Mouse (Mus musculus) limb, embryonic 14.5 days (tissue): ENCODE measurements around the gene Tmprss3. TPM values are rescaled to one million over a fixed set of nuclear protein-coding genes. Genes with fewer than 3 reads are reported as not detected.

Source experiments
- ATAC-seq: fragments of 200-750 bp; cut with Nextera tagmentation; 2 replicates; pipeline ENCODE4 v1.8.0; 2017; ENCODE audit warnings: low read depth, moderate number of reproducible peaks, moderate TSS enrichment; ENCODE audit not compliant: low FRiP score
- DNase-seq: peaks from one replicate; pipeline ENCODE4 v3.0.0-alpha.2; 2015; ENCODE audit warnings: low spot score
- H3K27ac ChIP-seq: fragments of 300-500 bp; sonication (generic); replicated peaks from 2 replicates; pipeline ENCODE4 v1.5.1; 2014; ENCODE audit warnings: low read depth, mild to moderate bottlenecking, low read length, moderate library complexity, mixed read lengths
- H3K27me3 ChIP-seq: fragments of 300-500 bp; sonication (generic); 2 replicates; pipeline ENCODE4 v1.6.1; 2014; ENCODE audit warnings: low read length, mixed read lengths; ENCODE audit not compliant: control insufficient read depth, insufficient read depth
- H3K36me3 ChIP-seq: fragments of 300-500 bp; sonication (generic); 2 replicates; pipeline ENCODE4 v1.6.1; 2014; ENCODE audit warnings: mild to moderate bottlenecking, low read length, moderate library complexity, mixed read lengths; ENCODE audit not compliant: control insufficient read depth, insufficient read depth
- H3K4me1 ChIP-seq: fragments of 300-500 bp; sonication (generic); 2 replicates; pipeline ENCODE4 v1.6.1; 2014; ENCODE audit warnings: antibody characterized with exemption, low read length, mixed read lengths; ENCODE audit not compliant: control insufficient read depth, insufficient read depth
- H3K4me2 ChIP-seq: fragments of 300-500 bp; sonication (generic); replicated peaks from 2 replicates; pipeline ENCODE4 v1.6.1; 2014; ENCODE audit warnings: low read depth, mild to moderate bottlenecking, low read length, moderate library complexity; ENCODE audit not compliant: severe bottlenecking
- H3K4me3 ChIP-seq: fragments of 300-500 bp; sonication (generic); replicated peaks from 2 replicates; pipeline ENCODE4 v1.5.1; 2014; ENCODE audit warnings: low read length
- H3K9ac ChIP-seq: fragments of 300-500 bp; sonication (generic); 2 replicates; pipeline ENCODE4 v1.6.1; 2014; ENCODE audit warnings: mild to moderate bottlenecking, low read depth, low read length, moderate library complexity; ENCODE audit not compliant: severe bottlenecking
- H3K9me3 ChIP-seq: fragments of 300-500 bp; sonication (generic); 2 replicates; pipeline ENCODE4 v1.6.1; 2016; ENCODE audit warnings: low read length; ENCODE audit not compliant: control insufficient read depth
- POLR2A ChIP-seq: fragments of 200-500 bp; IDR thresholded peaks from 2 replicates; pipeline ENCODE4 v1.8.0; 2012; ENCODE audit warnings: inconsistent platforms, mild to moderate bottlenecking, moderate library complexity, borderline replicate concordance; ENCODE audit not compliant: insufficient read depth, insufficient read length; ENCODE audit errors: extremely low read depth
- WGBS: fragments of 180-500 bp; shearing (Covaris S2); extraction: QIAGEN DNeasy Blood & Tissue Kit; methylation state at CpG from one replicate; pipeline ENCODE4 v1.1.7; 2014; 5-methylcytosine and 5-hydroxymethylcytosine counted together
- polyA plus RNA-seq, 2 experiments: library from polyadenylated mRNA; depleted of rRNA in 1 of 2; stranded (reverse) in 1 of 2; unstranded in 1 of 2; fragments of >200 nt; fragmentation: Nextera tagmentation in 1 of 2; extraction: Ambion mirVana in 1 of 2; gene quantifications; 2 replicates each; pipeline versions ENCODE4 v1.2.1 to v1.2.3; 2012 to 2014

The Tmprss3 gene
- polyA plus RNA-seq, 2 experiments = 0.06 TPM; not detected in 1

GRCm38 (mm10) chr17:31165127-31165526 lies 33.6 kb downstream of the Tmprss3 start, which contains the start of gene Tff1:
TSS of gene Tff1 (minus strand) at chr17:31165277.
- Histone ChIP-seq H3K27me3 (no peaks in the 10 kb centered on the region), H3K9me3 (no peaks in the 10 kb centered on the region), H3K27ac (no peak within 1 kb of the TSS), H3K36me3 (no peaks in the 10 kb centered on the region), H3K4me2 (no peak within 1 kb of the TSS), H3K4me1 (no peaks in the 10 kb centered on the region), H3K9ac (no peak within 1 kb of the TSS), H3K4me3 (no peak within 1 kb of the TSS)
- ATAC-seq (no peak), DNase-seq (no peak)
- no peak for TF ChIP-seq POLR2A
- WGBS = 89% methylated on average over 6 of the region's 6 CpGs

GRCm38 (mm10) chr17:31163821-31164220 lies 35.0 kb downstream of the Tmprss3 start:
- WGBS = 72% methylated on average over 2 of the region's 2 CpGs
- H3K27me3 ChIP-seq = no peaks in the 10 kb centered on the region
- H3K4me1 ChIP-seq = no peaks in the 10 kb centered on the region
- no peak overlapping the region for H3K9ac ChIP-seq
- H3K9me3 ChIP-seq = no peaks in the 10 kb centered on the region
- no peak overlapping the region for H3K4me2 ChIP-seq
- DNase-seq (no peak), ATAC-seq (no peak)
- H3K27ac ChIP-seq = no peak overlapping the region
- TF ChIP-seq POLR2A = no peak
- H3K4me3 ChIP-seq = no peak overlapping the region
- H3K36me3 ChIP-seq = no peaks in the 10 kb centered on the region

- H3K9ac ChIP-seq = no peak overlapping the region
- no peaks in the 10 kb centered on the region for H3K9me3 ChIP-seq
- no peak for TF ChIP-seq POLR2A
- H3K27ac ChIP-seq = no peak overlapping the region
- H3K36me3 ChIP-seq = no peaks in the 10 kb centered on the region
- no peak for DNase-seq
- H3K4me3 ChIP-seq = no peak overlapping the region
- no peak overlapping the region for H3K4me2 ChIP-seq
- 85% methylated on average over 12 of the region's 12 CpGs for WGBS
- H3K4me1 ChIP-seq = no peaks in the 10 kb centered on the region
- H3K27me3 ChIP-seq = no peaks in the 10 kb centered on the region
- ATAC-seq = no peak
These were observed 36.2 kb downstream of the Tmprss3 start for GRCm38 (mm10) chr17:31162607-31163006.

DNA sequence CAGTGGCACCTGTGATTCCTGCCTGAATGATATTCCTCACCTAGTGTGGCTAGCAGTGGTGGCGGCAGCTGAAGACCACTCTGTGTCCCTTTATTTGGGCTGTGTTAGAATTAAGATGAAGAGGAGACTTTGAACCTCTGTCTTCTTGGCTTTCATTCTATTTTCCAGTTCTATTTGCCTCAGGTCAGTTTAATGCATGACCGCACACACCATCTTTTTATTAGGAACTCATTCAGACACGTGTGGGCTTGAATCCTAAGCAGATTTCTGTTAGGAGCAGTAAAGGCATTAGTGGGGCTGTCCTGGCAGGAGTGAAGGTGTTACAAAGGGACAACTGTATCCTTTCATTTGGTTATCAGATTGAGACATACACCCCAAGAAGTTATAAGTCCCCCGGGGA lies 38.5 kb downstream of the Tmprss3 start:
- 81% methylated on average over 4 of the region's 4 CpGs for WGBS
- TF ChIP-seq POLR2A = no peak
- Histone ChIP-seq H3K9me3 (no peaks in the 10 kb centered on the region), H3K27me3 (no peaks in the 10 kb centered on the region), H3K36me3 (no peaks in the 10 kb centered on the region), H3K4me3 (no peak overlapping the region), H3K4me2 (no peak overlapping the region), H3K4me1 (no peaks in the 10 kb centered on the region), H3K27ac (no peak overlapping the region), H3K9ac (no peak overlapping the region)
- ATAC-seq (no peak), DNase-seq (no peak)

DNA sequence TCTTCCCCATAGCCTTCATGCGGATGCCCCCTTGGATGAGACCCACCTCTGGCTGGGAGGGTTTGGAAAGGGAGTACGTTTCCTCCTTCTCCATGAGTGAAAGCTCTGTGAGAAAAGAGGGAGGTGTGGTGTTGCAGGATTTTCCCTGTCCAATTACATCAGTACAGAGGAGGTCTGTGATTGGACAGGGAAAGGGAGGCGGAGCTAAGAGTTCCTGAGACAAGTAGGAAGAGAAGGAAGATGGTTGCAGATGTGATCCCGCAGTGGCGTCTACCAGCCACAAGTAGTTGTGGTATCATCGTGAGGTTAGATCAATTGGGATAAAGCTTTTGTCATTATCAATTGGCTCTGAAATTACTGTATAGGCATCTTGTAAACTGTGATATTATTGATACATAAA lies 40.9 kb downstream of the Tmprss3 start:
- Histone ChIP-seq H3K36me3 (no peaks in the 10 kb centered on the region), H3K27me3 (no peaks in the 10 kb centered on the region), H3K9me3 (no peaks in the 10 kb centered on the region), H3K27ac (no peak overlapping the region), H3K4me1 (no peaks in the 10 kb centered on the region), H3K4me2 (no peak overlapping the region), H3K4me3 (no peak overlapping the region), H3K9ac (no peak overlapping the region)
- DNase-seq (no peak), ATAC-seq (no peak)
- no peak for TF ChIP-seq POLR2A
- WGBS = 74% methylated on average over 6 of the region's 6 CpGs

GRCm38 (mm10) chr17:31153785-31154184 lies 45.0 kb downstream of the Tmprss3 start:
- Histone ChIP-seq H3K27ac (no peak overlapping the region), H3K4me2 (no peak overlapping the region), H3K27me3 (no peaks in the 10 kb centered on the region), H3K36me3 (no peaks in the 10 kb centered on the region), H3K9ac (no peak overlapping the region), H3K4me3 (no peak overlapping the region), H3K9me3 (0 out of 2 replicates have a peak, but pooled peaks cover 6% of the 10 kb centered on the region), H3K4me1 (no peaks in the 10 kb centered on the region)
- WGBS = 63% methylated on average over 8 of the region's 8 CpGs
- ATAC-seq (no peak), DNase-seq (no peak)
- TF ChIP-seq POLR2A = no peak
